Mouse (Mus musculus) NIH3T3 (cell line): ENCODE data around the gene Ush1c.
"Not testable (repeated sequence)": the region's sequence is repeated elsewhere in the genome, so short reads cannot be mapped to it uniquely, and the experiment has no call there.

Experiments used
- DNase-seq: peaks from one replicate; pipeline ENCODE4 v3.0.0-alpha.2; 2012; ENCODE audit warnings: low read depth

Ush1c gene

DNA sequence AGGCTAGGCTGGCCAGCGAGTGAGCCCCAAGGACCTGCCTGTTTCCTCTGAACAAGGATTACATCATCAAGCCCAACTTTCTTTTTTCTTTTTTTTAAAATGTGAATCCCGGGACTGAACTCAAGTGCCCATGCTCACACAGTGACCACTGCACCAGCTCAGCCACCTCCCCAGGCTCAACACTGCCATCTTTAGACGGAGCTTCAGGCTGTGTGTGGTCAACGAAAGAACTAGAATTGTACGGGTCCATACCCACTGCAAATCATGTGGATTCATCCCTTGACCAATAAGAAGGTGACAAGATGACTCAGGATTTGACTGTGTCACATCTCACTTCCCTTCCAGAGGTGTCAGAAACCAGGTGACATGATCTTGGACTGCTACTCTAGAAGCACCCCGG, 33.5 kb downstream of the Ush1c start:
- DNase-seq = no peak

DNA sequence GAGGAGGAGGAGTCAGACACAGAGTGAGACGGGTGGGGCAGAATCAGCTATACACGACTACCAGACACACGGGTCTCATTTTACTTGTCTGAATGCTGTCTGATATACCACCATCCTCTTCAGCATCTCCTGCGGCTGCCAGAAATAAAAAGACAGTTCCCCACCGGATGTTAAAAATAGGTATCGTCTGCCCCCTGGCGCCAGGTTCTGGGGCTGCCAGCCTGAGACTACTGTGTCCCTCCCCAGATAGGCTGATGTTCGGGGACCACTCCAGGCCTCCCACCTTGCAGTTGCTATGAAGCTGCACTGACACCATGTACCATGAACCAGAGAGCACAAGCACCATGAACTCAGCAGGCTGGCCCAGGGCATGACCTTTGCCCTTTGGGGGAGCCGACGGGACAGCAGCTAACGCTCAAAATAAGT, 34.2 kb downstream of the Ush1c start:
- DNase-seq = peak; percentile 61

GRCm38 (mm10) chr7:46201649-46202048, 36.7 kb downstream of the Ush1c start:
- DNase-seq = peak; percentile 8

- DNase-seq = no peak
These were observed 38.3 kb downstream of the Ush1c start for GRCm38 (mm10) chr7:46200021-46200420.

GRCm38 (mm10) chr7:46195356-46195755, 42.9 kb downstream of the Ush1c start:
- no peak for DNase-seq

- no peak for DNase-seq
These were observed 54.1 kb downstream of the Ush1c start for GRCm38 (mm10) chr7:46184232-46184631.

- peak; percentile 74 for DNase-seq
These were observed 56.7 kb downstream of the Ush1c start for GRCm38 (mm10) chr7:46181590-46181989.

DNA sequence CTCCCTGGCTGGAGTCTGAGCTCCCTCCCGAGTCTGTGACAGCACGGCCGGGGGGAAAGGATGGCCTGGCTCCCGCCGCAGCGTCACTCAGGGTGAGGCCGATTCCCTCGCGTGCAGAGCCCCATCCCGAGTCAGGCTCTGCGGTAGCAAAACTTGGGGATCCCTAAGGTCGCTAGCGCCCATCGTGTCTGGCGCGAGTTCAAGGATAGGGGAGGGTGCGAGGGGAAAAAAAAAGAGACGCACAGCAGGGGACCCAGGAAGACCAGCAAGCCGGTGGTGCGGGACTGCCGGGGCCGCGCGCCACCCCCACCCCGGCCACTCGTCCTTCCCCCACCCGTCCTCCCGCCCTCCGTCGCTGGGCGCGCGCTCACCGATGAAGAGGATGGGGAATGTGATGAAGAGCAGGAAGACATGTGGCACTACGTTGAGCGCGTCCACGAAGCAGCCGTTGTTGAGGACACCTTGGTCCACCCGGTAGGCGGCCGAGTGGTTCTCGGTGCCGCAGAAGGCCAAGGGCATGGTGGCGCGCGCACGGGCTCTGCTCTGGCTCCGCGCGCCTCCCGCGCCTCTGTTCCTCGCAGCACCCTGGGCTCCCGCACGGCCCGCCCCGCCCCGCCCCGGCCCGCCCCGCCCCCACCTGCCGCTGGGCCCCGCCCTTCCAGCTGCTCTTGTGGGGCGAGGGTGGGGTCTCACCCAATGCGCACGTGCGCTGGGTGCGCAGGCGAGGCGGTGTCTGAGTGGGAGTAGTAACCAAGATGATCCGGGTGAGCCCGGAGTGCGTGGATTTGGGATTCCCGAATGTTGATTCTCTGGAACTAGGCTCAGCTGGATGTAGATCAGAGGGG, 58.6 kb downstream of the Ush1c start, which contains the start of gene Abcc8:
Gene Abcc8 (minus strand): TSS at position 603 of the 845 bp plus-strand sequence.
- DNase-seq = no peak

GRCm38 (mm10) chr7:46168980-46169379, 69.3 kb downstream of the Ush1c start:
- DNase-seq = not testable (repeated sequence)

- DNase-seq = peak; percentile 41
These were observed 69.9 kb downstream of the Ush1c start for GRCm38 (mm10) chr7:46168402-46168801.

GRCm38 (mm10) chr7:46167901-46168300, 70.4 kb downstream of the Ush1c start:
- DNase-seq = no peak

- no peak for DNase-seq
These were observed 72.4 kb downstream of the Ush1c start for GRCm38 (mm10) chr7:46165876-46166275.

- no peak for DNase-seq
These were observed 75.6 kb downstream of the Ush1c start for GRCm38 (mm10) chr7:46162731-46163130.

DNA sequence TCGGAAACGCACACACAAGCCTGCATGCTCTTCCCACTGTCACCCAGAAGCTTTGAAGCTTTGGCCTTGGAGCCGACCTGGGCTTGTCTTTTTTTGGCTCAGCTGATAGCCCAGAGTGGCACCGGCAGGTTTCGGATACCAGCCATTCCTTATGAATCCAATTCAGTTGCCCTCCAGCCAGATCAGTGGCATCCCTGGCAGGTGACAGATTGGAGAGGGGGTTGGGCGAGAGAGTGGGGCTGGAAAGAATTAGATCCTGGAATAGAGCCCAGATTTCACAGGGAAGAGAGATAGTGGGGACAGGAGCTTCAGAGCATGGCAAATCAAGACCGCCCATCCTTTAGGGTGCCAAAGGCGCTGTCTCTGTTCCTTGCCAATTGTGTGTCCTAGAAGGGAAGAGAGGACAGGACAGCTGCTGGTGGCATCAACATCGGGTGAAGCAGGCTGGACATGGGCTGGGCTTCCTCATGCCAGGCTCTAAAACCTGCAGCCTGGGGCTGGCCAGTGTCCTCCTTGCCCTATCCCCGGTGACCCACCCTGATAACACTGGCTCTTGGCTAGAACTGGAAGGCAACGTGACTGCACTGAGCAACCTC, 76.1 kb downstream of the Ush1c start:
- DNase-seq = no peak

GRCm38 (mm10) chr7:46161615-46162014, 76.7 kb downstream of the Ush1c start:
- DNase-seq = no peak

- DNase-seq = no peak
These were observed 80.6 kb downstream of the Ush1c start for GRCm38 (mm10) chr7:46157746-46158145.

GRCm38 (mm10) chr7:46154498-46155488, 83.5 kb downstream of the Ush1c start:
- DNase-seq = no peak

DNA sequence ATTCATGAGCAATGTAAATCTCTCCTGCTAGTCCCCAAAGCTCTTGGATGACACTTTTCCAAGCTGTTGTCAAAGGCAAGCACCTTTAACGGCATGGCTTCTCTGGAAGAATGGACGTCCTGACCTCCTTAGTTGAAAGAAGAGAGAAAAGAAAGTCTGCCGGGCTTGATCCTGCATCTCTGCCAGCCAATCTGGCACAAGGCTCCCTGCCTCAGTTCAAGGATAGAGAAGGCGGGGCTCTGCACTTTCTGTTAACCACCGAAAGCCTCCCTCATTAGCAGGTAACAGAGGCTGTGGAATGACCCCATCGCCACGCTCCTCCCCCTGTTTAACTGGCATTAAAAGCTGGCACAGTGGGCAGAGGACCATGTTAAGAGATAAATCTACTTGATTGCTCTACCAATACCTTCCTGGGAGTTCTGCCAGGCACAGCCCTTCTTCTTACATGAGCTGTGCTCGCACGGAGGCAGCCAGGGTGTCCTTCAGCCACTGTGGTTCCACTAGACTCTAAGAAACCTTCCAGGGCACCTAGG, 85.4 kb downstream of the Ush1c start:
- DNase-seq = no peak

GRCm38 (mm10) chr7:46147417-46147816, 90.9 kb downstream of the Ush1c start:
- DNase-seq = no peak

GRCm38 (mm10) chr7:46146675-46147308, 91.5 kb downstream of the Ush1c start:
- DNase-seq = no peak
